Mouse (Mus musculus) embryo, embryonic 9.5 days (tissue): ENCODE measurements around the gene Prss16.
A peak's percentile ranks its signal among the peaks of the same experiment; 100 is the strongest.

Experiments
- DNase-seq: peaks from one replicate; pipeline ENCODE4 v3.0.0-alpha.2; 2017; ENCODE audit errors: extremely low spot score

The Prss16 gene

DNA sequence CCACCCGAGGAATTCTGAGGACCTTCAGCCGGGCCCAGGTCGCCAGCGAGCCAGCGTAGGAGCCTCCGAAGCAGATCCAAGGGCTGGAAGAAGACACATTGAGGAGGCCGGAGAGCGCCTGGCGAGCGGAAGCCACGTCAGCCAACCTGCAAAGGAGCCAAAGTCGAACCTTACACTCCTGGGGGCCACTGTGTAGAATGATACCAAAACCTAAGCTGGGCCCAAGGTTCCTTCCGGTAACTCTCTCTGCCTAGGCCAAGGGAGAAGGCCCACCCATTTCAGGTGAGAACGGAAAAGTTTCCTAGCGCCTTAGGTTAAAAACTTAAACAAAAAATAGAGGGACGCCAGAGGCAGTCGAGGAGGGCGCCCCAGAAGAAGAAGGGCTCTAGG is 2.4 kb downstream of the Prss16 start:
- no peak for DNase-seq

DNA sequence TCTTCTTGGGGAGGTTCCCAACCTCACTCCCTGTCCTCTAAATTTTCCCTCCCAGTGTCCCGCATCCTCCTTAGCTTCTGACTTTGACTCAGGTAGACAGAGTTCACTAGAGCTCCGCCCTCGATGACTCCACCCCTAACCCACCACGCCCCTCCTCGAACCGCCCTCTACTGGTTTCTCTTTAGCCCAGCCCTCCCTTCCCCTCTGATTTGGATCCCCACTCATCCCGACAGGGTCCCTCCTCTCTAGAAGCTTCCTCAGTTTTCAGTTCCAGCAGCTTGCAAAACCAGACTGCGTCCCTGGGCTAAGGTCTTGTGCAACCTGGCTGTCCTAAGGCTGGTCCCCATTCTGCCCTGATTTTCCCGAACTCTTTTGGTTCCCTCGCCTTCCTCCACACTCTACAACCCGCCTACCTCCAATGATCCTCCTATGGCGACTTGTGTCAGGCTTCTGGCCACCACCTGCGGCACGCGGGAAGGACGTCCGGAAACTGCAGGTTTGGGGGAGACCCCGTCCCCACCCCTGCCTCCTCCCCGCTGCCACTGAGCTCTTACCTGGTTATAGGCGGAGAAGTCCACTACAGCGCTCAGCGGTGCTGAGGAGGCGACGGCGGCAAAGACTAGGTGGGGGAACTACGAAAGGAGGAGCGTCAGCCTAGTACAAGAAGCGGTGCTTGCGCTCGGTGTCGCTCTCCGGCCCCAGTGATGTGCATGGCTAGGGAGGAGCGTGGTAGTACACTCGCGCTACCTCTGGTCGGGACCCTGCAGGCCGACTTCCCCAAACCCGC is 3.0 kb downstream of the Prss16 start:
- DNase-seq, result peak; percentile 84

DNA sequence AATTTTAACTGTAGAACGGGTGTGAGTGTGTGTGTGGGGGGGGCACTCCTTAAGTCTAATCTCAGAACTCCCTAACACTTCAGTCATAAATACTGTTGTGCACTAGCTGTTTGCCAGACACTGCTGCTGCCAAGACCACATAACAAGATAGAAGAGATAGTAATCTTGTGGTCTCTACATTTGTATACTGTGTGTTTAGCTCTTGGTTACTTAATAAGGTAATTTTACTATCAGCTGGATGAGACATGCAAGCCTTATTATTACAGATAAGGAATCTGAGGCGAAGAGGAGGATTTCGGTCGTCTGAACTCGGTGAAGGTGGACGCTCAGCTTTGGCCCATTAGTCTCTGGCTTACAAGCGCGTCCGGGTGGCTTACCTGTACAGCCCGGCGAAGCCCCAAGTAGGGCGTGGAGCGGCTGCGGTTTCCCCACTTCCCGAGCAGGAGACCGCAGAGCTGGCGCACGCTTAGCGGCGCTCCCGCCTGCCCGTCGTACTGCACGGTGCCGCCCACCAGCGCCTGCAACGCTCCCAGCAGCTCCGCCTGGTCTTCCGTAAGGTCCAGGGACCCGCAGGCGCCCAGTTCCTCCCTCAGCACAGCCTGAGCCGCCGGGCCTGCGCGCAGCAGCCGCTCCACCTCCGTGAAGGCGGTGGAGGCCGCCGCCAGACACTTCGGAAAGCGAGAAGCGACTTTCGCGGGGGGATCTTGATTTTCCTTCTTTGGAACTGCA is 3.8 kb downstream of the Prss16 start:
- DNase-seq, result no peak

DNA sequence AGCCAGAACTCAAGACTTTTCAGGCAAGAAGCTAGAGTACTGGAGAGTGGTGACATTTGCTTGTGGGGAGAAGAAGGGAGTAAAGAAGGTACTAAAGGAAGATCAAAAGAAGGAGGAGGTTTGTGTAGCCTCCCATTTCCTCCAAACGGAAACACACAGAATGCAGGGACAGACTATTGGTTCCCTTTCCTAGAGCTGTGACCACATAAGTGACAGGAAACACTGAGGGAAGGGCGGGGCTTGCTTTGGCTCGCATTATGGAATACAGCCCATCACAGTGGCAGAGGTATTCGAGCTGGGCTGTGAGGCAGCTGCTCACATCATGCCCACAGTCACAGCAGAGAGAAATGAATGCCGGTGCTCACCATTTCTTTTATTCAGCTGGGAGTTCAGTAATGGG is 7.7 kb downstream of the Prss16 start:
- no peak for DNase-seq

DNA sequence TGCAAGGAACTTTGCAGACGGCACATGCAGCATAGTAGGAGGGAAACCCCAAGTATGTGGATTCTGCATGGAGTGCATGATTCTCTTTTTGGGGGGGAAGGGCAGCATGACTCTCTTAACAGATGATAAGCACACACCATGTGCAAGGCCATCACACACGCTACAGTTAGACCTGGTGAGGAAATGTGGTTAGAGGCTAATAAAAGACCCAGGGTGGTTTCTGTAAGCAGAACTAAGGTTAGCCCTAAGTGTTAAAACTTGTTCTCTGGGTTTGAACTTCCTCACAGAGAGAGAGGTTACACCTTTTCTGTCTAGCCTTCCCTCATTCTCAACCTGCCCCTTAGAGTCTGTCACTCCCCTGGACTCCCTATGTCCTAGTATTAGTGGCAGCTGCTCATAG is 8.2 kb downstream of the Prss16 start:
- DNase-seq, result no peak

DNA sequence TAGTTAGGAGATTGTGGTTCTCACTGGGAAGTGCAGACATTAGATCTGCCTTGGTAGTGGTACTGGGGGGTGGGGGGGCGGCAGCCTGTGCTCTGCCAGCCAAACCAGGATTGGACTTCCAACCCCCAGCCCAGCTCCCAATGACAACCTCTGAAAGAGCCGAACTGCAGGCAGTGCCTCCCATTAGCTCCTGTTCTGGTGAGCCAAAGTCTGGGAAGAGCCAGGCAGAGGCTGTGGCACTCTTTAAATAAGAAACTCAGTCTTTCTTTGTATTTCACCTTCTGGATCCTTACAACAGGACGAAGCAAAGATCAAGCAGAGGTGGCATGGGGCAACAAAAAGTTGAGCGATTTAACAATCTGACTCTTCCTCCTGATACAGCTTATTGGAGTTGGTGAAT is 10.4 kb downstream of the Prss16 start:
- no peak for DNase-seq

DNA sequence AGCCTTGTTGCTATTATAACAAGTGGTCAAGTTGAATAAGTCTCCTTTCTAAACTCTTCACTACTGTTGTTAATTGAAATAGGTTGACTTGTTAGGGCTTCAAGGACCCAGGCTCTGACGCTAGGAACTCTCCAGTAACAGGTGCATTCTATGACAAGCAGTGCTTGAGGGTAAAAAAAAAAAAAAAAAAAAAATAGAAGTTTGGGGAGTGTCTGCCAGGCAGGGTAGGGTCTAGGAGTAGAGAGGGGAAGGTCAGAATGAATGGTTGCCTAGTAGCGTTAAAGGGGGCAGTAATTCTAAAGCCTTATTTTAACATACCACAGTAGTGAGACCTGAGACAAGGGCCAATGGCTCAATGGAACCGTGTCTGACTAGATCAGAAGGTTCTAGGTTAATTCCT is 11.1 kb downstream of the Prss16 start:
- DNase-seq, result no peak

DNA sequence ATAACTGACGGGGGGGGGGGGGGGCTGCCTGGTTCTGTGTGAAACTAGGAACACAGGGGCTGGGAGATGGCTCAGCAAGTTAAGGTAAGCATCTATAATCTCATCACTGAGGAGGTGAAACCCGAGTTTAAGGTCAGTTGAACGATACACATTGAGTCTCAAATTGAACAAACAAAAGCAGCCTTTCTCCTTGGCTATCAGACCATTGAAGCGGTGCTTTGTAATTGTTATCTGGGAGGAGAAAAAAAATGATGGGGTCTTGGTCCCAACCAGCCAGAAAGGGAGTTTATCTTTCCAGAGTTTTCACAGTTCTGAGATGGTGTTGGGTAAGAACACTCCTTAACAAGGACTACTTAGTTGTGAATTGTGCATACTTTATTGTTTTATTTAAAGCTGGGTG is 11.7 kb downstream of the Prss16 start:
- DNase-seq, result no peak

DNA sequence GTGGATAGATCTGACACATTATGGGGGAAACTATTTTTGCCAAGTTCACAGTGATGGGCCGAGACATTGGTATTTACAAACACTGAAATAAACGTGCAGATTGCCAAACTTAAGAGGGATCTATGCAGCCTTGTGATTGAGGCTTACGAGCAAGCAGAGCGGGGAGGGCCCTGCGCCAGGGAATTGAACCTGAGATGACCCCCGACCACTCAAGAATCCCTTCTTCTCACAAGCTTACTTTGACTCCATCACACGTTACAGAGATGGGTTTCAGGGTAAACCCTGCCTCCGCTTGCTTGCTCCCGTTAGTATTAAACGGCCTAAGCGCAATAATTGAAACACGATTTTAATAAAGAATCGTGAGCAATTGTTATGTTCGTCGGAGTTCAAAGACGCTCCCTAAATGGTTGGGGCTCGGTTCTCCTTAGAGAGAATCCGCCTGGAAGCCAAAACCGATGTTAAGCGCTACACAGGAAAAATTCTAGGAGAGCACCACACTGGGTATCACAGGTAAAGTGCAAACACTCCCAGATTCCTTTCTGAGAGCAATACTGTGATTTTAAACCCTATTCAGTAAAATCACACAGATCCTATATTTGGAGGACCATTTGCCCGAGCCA is 12.2 kb downstream of the Prss16 start:
- DNase-seq, result no peak

DNA sequence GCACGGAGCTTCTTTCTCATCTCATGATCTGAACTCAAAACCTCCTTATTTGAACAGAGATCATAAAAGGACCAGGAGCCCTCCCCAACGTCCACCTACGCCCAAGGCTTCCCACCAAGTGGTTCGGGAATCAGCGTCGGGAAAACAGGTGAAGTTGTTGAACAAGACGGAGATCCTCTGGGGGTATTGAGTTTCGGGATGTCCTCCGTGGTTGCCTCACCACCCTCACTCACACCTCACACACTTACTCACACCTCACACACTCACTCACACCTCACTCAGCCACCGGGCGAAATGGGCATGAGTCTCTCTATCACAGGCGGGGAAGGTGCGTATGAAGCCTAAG is 12.7 kb downstream of the Prss16 start:
- no peak for DNase-seq

DNA sequence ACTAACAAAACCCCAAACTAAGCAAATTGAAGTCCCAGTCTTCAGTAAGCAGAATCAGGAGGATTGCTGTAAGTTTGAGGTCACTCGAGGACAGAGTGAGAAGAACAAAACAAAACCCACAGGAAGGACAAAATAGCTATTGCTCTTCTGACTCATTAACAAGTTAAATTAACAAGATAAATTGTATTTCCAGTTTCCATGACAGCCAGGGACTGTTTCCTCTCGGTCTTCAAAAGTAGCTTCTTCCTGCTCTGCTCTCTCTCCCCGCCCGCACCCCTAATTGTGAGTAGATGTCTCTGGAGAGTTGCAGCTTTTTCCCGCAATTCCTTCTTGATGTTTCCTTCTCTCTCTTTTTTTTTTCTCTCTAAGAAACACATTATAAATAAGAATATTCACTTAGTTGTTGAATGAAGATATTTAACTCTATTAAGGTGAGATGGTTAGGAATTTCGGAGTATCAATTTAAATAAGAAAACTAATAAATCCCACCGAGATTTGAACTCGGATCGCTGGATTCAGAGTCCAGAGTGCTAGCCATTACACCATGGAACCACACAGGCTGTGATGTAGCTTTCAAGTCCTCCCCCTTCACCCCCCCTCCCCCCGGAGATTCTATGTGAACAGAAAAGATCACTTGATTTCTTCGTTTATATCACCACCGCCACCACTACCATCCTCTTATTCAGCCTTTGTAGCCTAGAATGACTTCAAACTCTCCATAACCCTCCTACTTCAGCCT is 13.3 kb downstream of the Prss16 start:
- DNase-seq, result peak; percentile 86

DNA sequence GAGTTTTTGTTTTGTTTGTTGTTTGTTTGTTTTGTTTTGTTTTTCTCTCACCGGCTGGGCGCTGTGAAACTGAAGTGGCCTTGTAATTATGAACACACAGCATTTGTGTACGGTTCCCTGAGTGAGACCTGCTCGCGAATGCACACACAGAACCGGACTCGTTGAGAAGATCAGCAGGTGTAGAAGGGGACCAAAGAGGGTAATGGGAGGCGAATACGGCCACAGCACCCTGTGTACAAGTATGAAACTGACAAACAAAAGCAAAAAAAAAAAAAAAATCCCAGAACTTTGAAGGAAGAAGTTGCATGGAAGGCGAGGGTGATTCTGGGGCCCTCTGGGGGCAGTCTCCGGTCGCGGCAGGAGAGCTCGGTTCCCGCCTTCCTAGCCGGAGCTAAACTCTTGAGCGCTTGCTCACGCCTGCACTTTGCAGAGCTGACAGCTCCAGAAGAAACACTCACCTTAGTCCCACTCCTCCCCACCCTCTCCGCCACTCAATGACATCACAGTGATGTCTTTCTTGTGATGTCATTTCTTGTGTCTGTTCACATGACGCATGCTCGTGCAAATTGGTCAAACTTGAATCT is 14.1 kb downstream of the Prss16 start:
- DNase-seq, result peak; percentile 62

DNA sequence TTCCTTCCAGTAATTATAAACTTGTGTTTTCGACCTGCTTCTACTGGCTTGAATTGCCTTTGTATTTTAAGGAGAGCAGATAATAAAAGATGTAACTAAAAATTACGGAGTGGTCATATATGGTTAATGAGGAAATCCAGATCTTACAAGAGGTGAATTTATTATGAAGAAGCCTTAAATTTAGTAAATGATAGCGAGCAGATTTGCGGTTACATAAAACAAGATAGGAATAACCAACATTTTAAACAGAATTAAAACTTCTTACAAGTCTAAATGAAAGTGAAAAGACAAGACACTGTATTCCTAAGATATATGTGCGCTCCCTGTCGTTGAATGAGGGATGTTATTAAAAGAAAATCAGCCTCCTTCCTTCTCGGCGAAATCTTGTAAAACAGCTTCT is 14.6 kb downstream of the Prss16 start:
- DNase-seq, result no peak

DNA sequence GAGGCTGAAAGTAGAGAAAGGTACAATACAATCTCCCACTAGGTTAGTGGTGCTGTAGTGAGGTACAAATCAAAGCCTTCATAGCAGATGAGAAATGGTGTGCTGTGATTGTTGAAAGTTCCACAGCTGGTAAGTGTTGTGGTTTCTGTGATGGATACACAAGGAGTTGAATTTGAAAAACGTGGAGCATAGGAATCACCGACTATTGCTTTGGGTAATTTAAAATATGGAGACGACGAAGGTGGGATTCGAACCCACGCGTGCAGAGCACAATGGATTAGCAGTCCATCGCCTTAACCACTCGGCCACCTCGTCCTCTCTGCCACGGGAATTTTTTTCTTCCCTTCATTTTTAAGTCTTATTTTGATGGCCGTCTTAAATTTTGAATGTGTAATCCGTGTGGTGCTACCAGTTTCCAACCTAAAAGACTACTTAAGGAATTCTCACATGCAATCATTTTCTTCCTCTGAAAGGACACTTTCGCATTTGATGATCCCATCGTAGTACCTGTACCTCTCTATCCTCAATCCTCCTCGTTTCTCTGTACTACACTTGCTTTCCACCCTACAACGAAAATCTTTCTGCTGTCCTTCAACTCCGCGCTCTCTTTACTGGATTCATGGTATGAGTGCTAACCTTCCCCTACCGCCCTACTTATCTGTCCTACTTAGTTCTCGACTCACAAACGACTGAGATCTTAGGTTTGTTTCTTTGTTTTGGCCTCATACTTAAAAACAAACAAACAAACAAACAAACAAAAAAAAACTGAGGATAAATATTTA is 15.4 kb downstream of the Prss16 start:
- peak; percentile 91 for DNase-seq

DNA sequence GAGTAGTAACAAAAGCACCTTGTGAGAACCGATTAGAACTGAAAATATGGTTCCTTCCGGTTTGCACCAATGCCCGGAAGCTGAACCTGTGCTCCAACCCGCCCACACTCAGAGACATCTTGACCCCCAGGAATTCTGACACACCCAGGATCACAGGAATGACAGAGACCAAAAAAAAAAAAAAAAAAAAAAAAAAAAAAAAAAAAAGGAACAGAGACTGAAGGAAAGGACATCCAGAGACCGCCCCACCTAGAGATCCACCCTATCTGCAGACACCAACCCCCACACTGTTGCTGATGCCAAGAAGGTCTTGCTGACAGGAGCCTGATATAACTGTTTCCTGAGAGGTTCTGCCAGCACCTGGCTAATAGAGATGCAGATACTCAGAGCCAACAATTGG is 17.0 kb downstream of the Prss16 start:
- no peak for DNase-seq

DNA sequence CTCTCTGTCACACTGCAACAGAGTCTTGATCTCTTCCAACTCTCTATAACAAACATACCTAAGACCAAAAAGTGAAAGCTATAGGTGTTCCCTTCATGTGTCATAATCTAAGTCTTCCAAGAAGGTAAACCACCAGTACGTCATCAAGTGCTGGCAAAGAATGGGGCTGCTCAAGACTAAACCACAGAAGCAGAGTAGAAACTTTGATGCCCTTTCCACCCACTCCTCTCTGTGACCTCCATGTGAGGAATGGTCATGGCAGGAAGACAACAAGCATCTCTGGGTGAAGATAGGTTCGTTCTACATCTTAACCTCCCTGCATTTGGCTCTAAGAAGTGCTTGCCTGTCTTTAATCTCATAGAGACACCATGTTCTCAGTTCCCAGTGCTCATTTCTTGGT is 25.1 kb downstream of the Prss16 start:
- DNase-seq, result no peak

DNA sequence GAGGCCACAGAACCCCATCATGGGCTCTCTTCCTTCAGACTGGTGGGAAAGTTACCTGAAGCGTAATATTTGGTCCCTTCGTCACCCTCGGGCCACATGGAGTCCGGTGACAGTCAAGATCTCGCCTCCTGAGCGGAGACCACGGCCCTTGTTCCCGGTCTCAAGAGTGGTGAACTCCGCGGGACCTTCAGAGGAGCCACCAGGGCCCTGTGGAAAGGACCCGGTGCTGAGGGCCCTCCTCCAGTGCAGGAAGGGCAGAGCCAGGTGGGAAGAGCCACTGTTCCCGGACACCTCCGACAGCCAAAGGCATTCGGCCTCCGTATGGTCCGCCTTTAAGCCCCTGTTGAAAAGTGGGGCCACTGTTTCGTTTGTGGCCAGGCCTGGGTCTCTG is 27.7 kb downstream of the Prss16 start:
- DNase-seq, result no peak

DNA sequence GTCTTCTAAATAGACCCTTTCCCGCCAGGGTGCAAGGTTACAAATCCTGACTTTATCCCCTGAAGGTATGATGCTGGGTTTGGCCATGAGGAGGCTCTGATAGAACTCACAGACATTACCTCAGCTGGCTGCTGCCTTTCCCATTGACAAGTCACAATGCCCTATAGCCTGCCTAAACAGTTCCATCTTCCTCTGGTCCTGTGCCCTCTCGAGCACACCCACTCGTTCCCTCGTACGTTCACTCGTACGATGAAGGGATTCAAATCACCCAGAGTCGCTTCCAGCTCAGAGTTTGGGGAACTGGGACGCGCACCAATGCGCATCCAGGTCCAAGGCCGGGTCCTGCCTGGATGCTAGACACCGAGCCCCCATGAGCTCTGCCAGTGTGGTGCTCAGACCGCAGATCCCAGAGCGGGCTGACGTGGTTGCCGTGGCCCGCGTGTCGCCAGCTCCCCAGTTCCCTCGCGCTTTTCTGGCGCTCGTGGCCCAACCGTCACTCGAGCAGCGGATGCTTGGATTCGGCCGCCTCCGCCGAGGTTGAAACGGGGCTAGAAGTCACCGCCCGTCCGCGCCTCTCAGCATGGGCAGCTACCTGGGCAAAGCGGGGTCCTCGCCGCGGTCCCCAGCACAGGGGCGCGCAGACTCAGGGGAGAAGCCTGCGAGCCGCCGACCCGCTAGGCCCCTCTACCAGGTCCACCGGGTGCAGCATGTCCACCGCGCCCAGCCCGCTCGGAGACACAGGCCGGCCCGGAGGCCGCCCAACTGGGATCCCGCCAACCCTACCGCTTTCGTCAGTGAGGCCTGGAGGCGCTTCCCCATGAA is 28.4 kb downstream of the Prss16 start, which contains the start of gene Pom121l2:
TSS of gene Pom121l2 (plus strand) at position 214 of the 822 bp plus-strand sequence.
- DNase-seq, result peak; percentile 64

DNA sequence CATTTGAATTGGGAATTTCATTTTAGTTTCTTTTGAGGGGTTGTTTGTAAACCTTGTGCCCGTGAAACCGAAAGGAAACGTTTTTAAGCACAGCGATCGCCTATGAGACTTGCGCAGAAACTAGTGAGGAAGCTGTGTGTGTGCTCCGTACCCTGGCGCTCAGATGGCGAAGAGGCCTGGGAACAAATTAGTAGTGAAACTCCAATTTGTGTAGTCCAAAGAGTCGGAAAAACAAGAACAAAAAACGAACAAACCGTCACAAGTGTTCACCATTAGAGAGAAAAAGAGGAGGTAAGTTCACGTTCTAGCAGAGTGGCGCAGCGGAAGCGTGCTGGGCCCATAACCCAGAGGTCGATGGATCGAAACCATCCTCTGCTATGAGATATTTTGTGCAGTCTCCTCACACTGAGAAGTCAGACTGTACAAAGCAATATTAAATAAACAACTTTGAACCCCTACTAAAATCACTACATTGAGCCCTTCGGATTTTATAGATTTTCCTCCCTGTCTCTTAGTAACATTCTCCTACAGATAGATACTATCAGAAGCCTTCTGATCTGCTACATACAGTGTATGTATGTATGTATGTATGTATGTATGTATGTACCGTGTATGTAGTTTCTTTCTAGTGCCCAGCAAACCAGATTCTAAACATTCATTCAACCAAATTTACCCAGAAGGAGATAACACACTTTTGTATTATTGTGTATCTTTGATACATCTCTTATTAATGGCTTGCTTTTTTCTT is 34.6 kb downstream of the Prss16 start:
- DNase-seq, result peak; percentile 89
